Mouse (Mus musculus) hindbrain, embryonic 11.5 days (tissue): ENCODE measurements around the gene Nexmif. TPM values are rescaled to one million over a fixed set of nuclear protein-coding genes. Genes with fewer than 3 reads are reported as not detected.

ENCODE experiments used
- ATAC-seq: fragments of 200-750 bp; cut with Nextera tagmentation; 2 replicates; pipeline ENCODE4 v1.8.0; 2017; ENCODE audit warnings: mild to moderate bottlenecking, moderate TSS enrichment, moderate library complexity; ENCODE audit not compliant: low FRiP score
- DNase-seq: peaks from one replicate; pipeline ENCODE4 v3.0.0-alpha.2; 2015; ENCODE audit warnings: low spot score
- H3K27ac ChIP-seq: fragments of 300-500 bp; sonication (generic); 2 replicates; pipeline ENCODE4 v1.5.1; 2014; ENCODE audit warnings: mild to moderate bottlenecking, low read depth, low read length
- H3K27me3 ChIP-seq: fragments of 300-500 bp; sonication (generic); 2 replicates; pipeline ENCODE4 v1.6.1; 2014; ENCODE audit warnings: mild to moderate bottlenecking, low read length, moderate library complexity, mixed read lengths; ENCODE audit not compliant: control insufficient read depth, insufficient read depth
- H3K36me3 ChIP-seq: fragments of 300-500 bp; sonication (generic); 2 replicates; pipeline ENCODE4 v1.6.1; 2014; ENCODE audit warnings: mild to moderate bottlenecking, low read length, moderate library complexity, mixed read lengths; ENCODE audit not compliant: control insufficient read depth, insufficient read depth
- H3K4me1 ChIP-seq: fragments of 300-500 bp; sonication (generic); replicated peaks from 2 replicates; pipeline ENCODE4 v1.6.1; 2014; ENCODE audit warnings: low read length, mixed read lengths; ENCODE audit not compliant: control insufficient read depth, insufficient read depth
- H3K4me2 ChIP-seq: fragments of 300-500 bp; sonication (generic); replicated peaks from 2 replicates; pipeline ENCODE4 v1.6.1; 2014; ENCODE audit warnings: mild to moderate bottlenecking, low read depth, low read length
- H3K4me3 ChIP-seq: fragments of 300-500 bp; sonication (generic); 2 replicates; pipeline ENCODE4 v1.5.1; 2014; ENCODE audit warnings: low read depth, low read length
- H3K9ac ChIP-seq: fragments of 300-500 bp; sonication (generic); 2 replicates; pipeline ENCODE4 v1.6.1; 2014; ENCODE audit warnings: low read depth, low read length
- H3K9me3 ChIP-seq: fragments of 300-500 bp; sonication (generic); 2 replicates; pipeline ENCODE4 v1.6.1; 2016; ENCODE audit warnings: low read length; ENCODE audit not compliant: control insufficient read depth
- WGBS: fragments of 180-500 bp; shearing (Covaris S2); extraction: QIAGEN DNeasy Blood & Tissue Kit; methylation state at CpG from one replicate; pipeline ENCODE4 v1.1.7; 2014; 5-methylcytosine and 5-hydroxymethylcytosine counted together
- polyA plus RNA-seq: library from polyadenylated mRNA; unstranded; fragments of >200 nt; fragmentation: Nextera tagmentation; extraction: Ambion mirVana; gene quantifications from 2 replicates; pipeline ENCODE4 v1.2.1, GENCODE M21; 2014

Nexmif gene
- 1.5 and 2.0 TPM in 2 replicates for polyA plus RNA-seq

GRCm38 (mm10) chrX:104200736-104201591, at the start of gene Nexmif:
Gene Nexmif (minus strand): TSS chrX:104201185.
- no peaks in the 10 kb centered on the region for H3K4me1 ChIP-seq
- peak within 1 kb of the TSS; percentile 57 for H3K9ac ChIP-seq
- H3K4me2 ChIP-seq = peak within 1 kb of the TSS; percentile 61
- H3K9me3 ChIP-seq = no peaks in the 10 kb centered on the region
- H3K27ac ChIP-seq = peak within 1 kb of the TSS; percentile 84
- H3K36me3 ChIP-seq = no peaks in the 10 kb centered on the region
- peak; percentile 81 for ATAC-seq
- peak; percentile 55 for DNase-seq
- H3K27me3 ChIP-seq = peaks cover 13% of the 10 kb centered on the region
- 29% methylated on average over 13 of the region's 70 CpGs for WGBS
- peak within 1 kb of the TSS; percentile 53 for H3K4me3 ChIP-seq

- H3K36me3 ChIP-seq = no peaks in the 10 kb centered on the region
- H3K9me3 ChIP-seq = no peaks in the 10 kb centered on the region
- WGBS = 77% methylated on average over 2 of the region's 2 CpGs
- peaks cover 3% of the 10 kb centered on the region; the same call in 1 of the 2 replicates for H3K27me3 ChIP-seq
- H3K4me3 ChIP-seq = no peak overlapping the region
- no peak overlapping the region for H3K4me2 ChIP-seq
- peak; percentile 4 for DNase-seq
- H3K4me1 ChIP-seq = no peaks in the 10 kb centered on the region
- H3K9ac ChIP-seq = no peak overlapping the region
- no peak overlapping the region for H3K27ac ChIP-seq
- no peak for ATAC-seq
Observed at GRCm38 (mm10) chrX:104208701-104209100, 7.7 kb upstream of the Nexmif start.

- Histone ChIP-seq H3K9ac (peak overlapping the region; percentile 41; the same call in 1 of the 2 replicates), H3K36me3 (no peaks in the 10 kb centered on the region), H3K4me2 (peak overlapping the region; percentile 61), H3K4me1 (no peaks in the 10 kb centered on the region), H3K9me3 (no peaks in the 10 kb centered on the region), H3K27ac (0 out of 2 replicates have a peak overlapping the region, but pooled peaks have one; percentile 84), H3K27me3 (peaks cover 11% of the 10 kb centered on the region), H3K4me3 (peak overlapping the region; percentile 53)
- 18% methylated on average over 16 of the region's 21 CpGs for WGBS
- peak; percentile 9 for DNase-seq
- ATAC-seq = peak; percentile 49
Observed at GRCm38 (mm10) chrX:104201592-104202139, 681 bp upstream of the Nexmif start.

GRCm38 (mm10) chrX:104200388-104200735, 623 bp downstream of the Nexmif start:
- Histone ChIP-seq H3K27me3 (peaks cover 13% of the 10 kb centered on the region), H3K4me1 (no peaks in the 10 kb centered on the region), H3K9ac (peak overlapping the region; percentile 57), H3K4me2 (peak overlapping the region; percentile 61), H3K9me3 (no peaks in the 10 kb centered on the region), H3K4me3 (peak overlapping the region; percentile 53), H3K36me3 (no peaks in the 10 kb centered on the region), H3K27ac (peak overlapping the region; percentile 84)
- DNase-seq (peak; percentile 60), ATAC-seq (peak; percentile 78)
- no CpG with 5 or more reads among the region's 37 CpGs for WGBS

GRCm38 (mm10) chrX:104199611-104200387, 1.2 kb downstream of the Nexmif start:
- peak; percentile 39 for DNase-seq
- H3K9me3 ChIP-seq = no peaks in the 10 kb centered on the region
- ATAC-seq = peak; percentile 31

GRCm38 (mm10) chrX:104199070-104199469, 1.9 kb downstream of the Nexmif start:
- H3K36me3 ChIP-seq = no peaks in the 10 kb centered on the region
- H3K9ac ChIP-seq = no peak overlapping the region
- 50% methylated on average over 5 of the region's 5 CpGs for WGBS
- no peak overlapping the region for H3K27ac ChIP-seq
- no peaks in the 10 kb centered on the region for H3K4me1 ChIP-seq
- ATAC-seq = no peak
- peak overlapping the region; percentile 53; the same call in 1 of the 2 replicates for H3K4me3 ChIP-seq
- DNase-seq = no peak
- no peak overlapping the region for H3K4me2 ChIP-seq
- peaks cover 13% of the 10 kb centered on the region for H3K27me3 ChIP-seq
- no peaks in the 10 kb centered on the region for H3K9me3 ChIP-seq

More at GRCm38 (mm10) chrX:104199611-104200387, 1.2 kb downstream of the Nexmif start:
- H3K4me1 ChIP-seq = no peaks in the 10 kb centered on the region
- H3K9ac ChIP-seq = peak overlapping the region; percentile 23; the same call in 1 of the 2 replicates
- WGBS = 19% methylated on average over 22 of the region's 100 CpGs
- H3K4me2 ChIP-seq = peak overlapping the region; percentile 61
- H3K36me3 ChIP-seq = no peaks in the 10 kb centered on the region
- H3K27ac ChIP-seq = peak overlapping the region; percentile 84
- H3K4me3 ChIP-seq = peak overlapping the region; percentile 53
- peaks cover 13% of the 10 kb centered on the region for H3K27me3 ChIP-seq

- DNase-seq (no peak), ATAC-seq (no peak)
- Histone ChIP-seq H3K36me3 (no peaks in the 10 kb centered on the region), H3K27me3 (peaks cover 6% of the 10 kb centered on the region), H3K9me3 (no peaks in the 10 kb centered on the region), H3K9ac (no peak overlapping the region), H3K4me1 (no peaks in the 10 kb centered on the region), H3K4me2 (no peak overlapping the region), H3K4me3 (no peak overlapping the region), H3K27ac (no peak overlapping the region)
- WGBS = 61% methylated on average over 5 of the region's 5 CpGs
Observed at GRCm38 (mm10) chrX:104196561-104196960, 4.4 kb downstream of the Nexmif start.

GRCm38 (mm10) chrX:104179257-104179656, 21.7 kb downstream of the Nexmif start:
- H3K9me3 ChIP-seq = no peaks in the 10 kb centered on the region
- no peak overlapping the region for H3K27ac ChIP-seq
- H3K4me2 ChIP-seq = no peak overlapping the region
- H3K4me3 ChIP-seq = no peak overlapping the region
- no peak overlapping the region for H3K9ac ChIP-seq
- no peaks in the 10 kb centered on the region for H3K36me3 ChIP-seq
- 28% methylated on average over 2 of the region's 2 CpGs for WGBS
- H3K27me3 ChIP-seq = no peaks in the 10 kb centered on the region
- ATAC-seq (no peak), DNase-seq (peak; percentile 55)
- no peaks in the 10 kb centered on the region for H3K4me1 ChIP-seq
